Mouse (Mus musculus) kidney, postnatal 0 days (tissue): ENCODE measurements around the gene Btg1-ps1. TPM values are rescaled to one million over a fixed set of nuclear protein-coding genes. Genes with fewer than 3 reads are reported as not detected.
"Not testable (repeated sequence)": the region's sequence is repeated elsewhere in the genome, so short reads cannot be mapped to it uniquely, and the experiment has no call there.

Experiments used
- ATAC-seq: fragments of 200-750 bp; cut with Nextera tagmentation; replicated peaks from 2 replicates; pipeline ENCODE4 v1.8.0; 2017; ENCODE audit warnings: low read depth, moderate number of reproducible peaks, moderate TSS enrichment, moderate library complexity; ENCODE audit not compliant: low FRiP score
- DNase-seq: peaks from one replicate; pipeline ENCODE4 v3.0.0-alpha.2; 2016; ENCODE audit warnings: low spot score
- H3K27ac ChIP-seq: fragments of 300-500 bp; sonication (generic); 2 replicates; pipeline ENCODE4 v1.5.1; 2014; ENCODE audit warnings: mild to moderate bottlenecking
- H3K27me3 ChIP-seq: fragments of 300-500 bp; sonication (generic); 2 replicates; pipeline ENCODE4 v1.6.1; 2014; ENCODE audit warnings: low read length, mixed read lengths; ENCODE audit not compliant: insufficient read depth
- H3K36me3 ChIP-seq: fragments of 300-500 bp; sonication (generic); 2 replicates; pipeline ENCODE4 v1.6.1; 2014; ENCODE audit warnings: low read length, mixed read lengths; ENCODE audit not compliant: insufficient read depth
- H3K4me1 ChIP-seq: fragments of 300-500 bp; sonication (generic); replicated peaks from 2 replicates; pipeline ENCODE4 v1.6.1; 2014; ENCODE audit warnings: antibody characterized with exemption, low read length, mixed read lengths; ENCODE audit not compliant: insufficient read depth
- H3K4me2 ChIP-seq: fragments of 300-500 bp; sonication (generic); 2 replicates; pipeline ENCODE4 v1.6.1; 2014; ENCODE audit warnings: mild to moderate bottlenecking, low read length, moderate library complexity, mixed read lengths
- H3K4me3 ChIP-seq: fragments of 300-500 bp; sonication (generic); replicated peaks from 2 replicates; pipeline ENCODE4 v1.5.1; 2014; ENCODE audit warnings: low read depth, low read length
- H3K9ac ChIP-seq: fragments of 300-500 bp; sonication (generic); 2 replicates; pipeline ENCODE4 v1.6.1; 2014; ENCODE audit warnings: low read depth, low read length
- H3K9me3 ChIP-seq: fragments of 300-500 bp; sonication (generic); replicated peaks from 2 replicates; pipeline ENCODE4 v1.6.1; 2016; ENCODE audit warnings: low read length, inconsistent platforms, mixed read lengths
- CTCF ChIP-seq: IDR thresholded peaks from 2 replicates; pipeline ENCODE4 v1.5.1; 2016; ENCODE audit warnings: antibody characterized with exemption, low read depth, mild to moderate bottlenecking, moderate library complexity
- WGBS: fragments of 180-500 bp; shearing (Covaris S2); extraction: QIAGEN DNeasy Blood & Tissue Kit; methylation state at CpG from one replicate; pipeline ENCODE4 v1.1.7; 2014; 5-methylcytosine and 5-hydroxymethylcytosine counted together
- polyA plus RNA-seq: library from polyadenylated mRNA; unstranded; fragments of >200 nt; fragmentation: Nextera tagmentation; extraction: Ambion mirVana; gene quantifications from 2 replicates; pipeline ENCODE4 v1.2.1, GENCODE M21; 2015

Gene Btg1-ps1
- polyA plus RNA-seq: not detected in 2 replicates

GRCm38 (mm10) chrX:38018597-38018996, at the start of gene Btg1-ps1:
Gene Btg1-ps1 (minus strand): TSS chrX:38018815.
- not testable (repeated sequence) for H3K9me3 ChIP-seq, H3K27me3 ChIP-seq, H3K9ac ChIP-seq, ATAC-seq, H3K4me3 ChIP-seq, H3K27ac ChIP-seq, H3K4me2 ChIP-seq, DNase-seq, H3K4me1 ChIP-seq, H3K36me3 ChIP-seq

DNA sequence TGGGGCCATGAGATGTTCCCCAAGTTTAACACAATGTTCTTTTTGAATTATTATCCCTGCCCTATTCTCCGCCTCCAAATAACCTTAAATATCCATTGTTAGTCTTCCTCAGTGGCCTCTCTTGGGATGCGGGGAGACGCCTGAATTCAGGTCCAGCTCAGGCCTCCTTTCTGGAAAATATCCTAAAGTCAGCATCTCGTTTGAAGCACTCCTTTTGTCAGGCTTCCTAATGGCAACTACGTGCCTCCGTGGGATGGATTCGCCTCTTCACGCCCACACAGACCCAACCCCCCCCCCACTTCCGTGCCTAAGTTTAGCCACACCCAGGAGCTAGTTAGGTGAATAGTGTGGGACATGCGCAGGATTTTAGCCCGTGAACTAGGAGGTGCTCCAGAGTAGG, 47.6 kb upstream of the Btg1-ps1 start, which contains the start of gene Rhox10:
Gene Rhox10 (plus strand): TSS at position 301 of the 400 bp plus-strand sequence.
- Histone ChIP-seq H3K9me3 (no peaks in the 10 kb centered on the region), H3K36me3 (no peaks in the 10 kb centered on the region), H3K4me1 (no peaks in the 10 kb centered on the region), H3K27ac (no peak within 1 kb of the TSS), H3K4me3 (no peak within 1 kb of the TSS), H3K9ac (no peak within 1 kb of the TSS), H3K27me3 (no peaks in the 10 kb centered on the region), H3K4me2 (no peak within 1 kb of the TSS)
- TF ChIP-seq CTCF: no peak
- 87% methylated on average over 11 of the region's 11 CpGs for WGBS
- no peak for ATAC-seq
- no peak for DNase-seq

DNA sequence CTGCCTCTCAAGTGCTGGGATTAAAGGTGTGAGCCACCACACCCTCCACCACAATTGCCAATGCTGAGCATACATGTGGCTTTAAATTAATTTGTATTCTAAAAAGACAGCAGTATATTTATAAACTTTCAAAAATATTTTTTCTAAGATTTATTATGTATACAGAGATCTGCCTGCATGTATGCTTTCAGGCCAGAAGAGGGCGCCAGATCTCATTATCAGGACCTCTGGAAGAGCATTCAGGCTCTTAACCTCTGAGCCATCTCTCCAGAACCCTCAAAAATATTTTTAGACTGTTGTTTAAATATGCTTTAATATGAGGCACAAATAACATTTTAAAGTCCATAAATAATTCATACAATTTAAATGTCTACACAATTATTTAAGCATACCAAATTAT, 42.9 kb upstream of the Btg1-ps1 start:
- WGBS: 5% methylated on average over 1 of the region's 1 CpGs
- H3K9me3 ChIP-seq: no peaks in the 10 kb centered on the region
- no peaks in the 10 kb centered on the region for H3K27me3 ChIP-seq
- peak; percentile 60 for TF ChIP-seq CTCF
- ATAC-seq: no peak
- DNase-seq: peak; percentile 18
- H3K36me3 ChIP-seq: no peaks in the 10 kb centered on the region
- no peak overlapping the region for H3K4me2 ChIP-seq
- no peaks in the 10 kb centered on the region for H3K4me1 ChIP-seq
- H3K9ac ChIP-seq: no peak overlapping the region
- H3K27ac ChIP-seq: no peak overlapping the region
- no peak overlapping the region for H3K4me3 ChIP-seq

GRCm38 (mm10) chrX:38043014-38043413, 24.4 kb upstream of the Btg1-ps1 start, which contains the start of gene Btg1-ps2:
Gene Btg1-ps2 (minus strand): TSS chrX:38043114.
- not testable (repeated sequence) for H3K4me1 ChIP-seq, DNase-seq, H3K27me3 ChIP-seq, H3K36me3 ChIP-seq, H3K4me3 ChIP-seq, ATAC-seq, H3K4me2 ChIP-seq, H3K9ac ChIP-seq, H3K9me3 ChIP-seq, H3K27ac ChIP-seq

- Histone ChIP-seq H3K9me3 (no peaks in the 10 kb centered on the region), H3K4me1 (no peaks in the 10 kb centered on the region), H3K4me3 (no peak overlapping the region), H3K27ac (no peak overlapping the region), H3K9ac (no peak overlapping the region), H3K4me2 (no peak overlapping the region), H3K27me3 (no peaks in the 10 kb centered on the region), H3K36me3 (no peaks in the 10 kb centered on the region)
- DNase-seq (no peak), ATAC-seq (no peak)
- TF ChIP-seq CTCF: no peak
- 91% methylated on average over 5 of the region's 5 CpGs for WGBS
Measured at GRCm38 (mm10) chrX:38039666-38040065, 21.1 kb upstream of the Btg1-ps1 start.

DNA sequence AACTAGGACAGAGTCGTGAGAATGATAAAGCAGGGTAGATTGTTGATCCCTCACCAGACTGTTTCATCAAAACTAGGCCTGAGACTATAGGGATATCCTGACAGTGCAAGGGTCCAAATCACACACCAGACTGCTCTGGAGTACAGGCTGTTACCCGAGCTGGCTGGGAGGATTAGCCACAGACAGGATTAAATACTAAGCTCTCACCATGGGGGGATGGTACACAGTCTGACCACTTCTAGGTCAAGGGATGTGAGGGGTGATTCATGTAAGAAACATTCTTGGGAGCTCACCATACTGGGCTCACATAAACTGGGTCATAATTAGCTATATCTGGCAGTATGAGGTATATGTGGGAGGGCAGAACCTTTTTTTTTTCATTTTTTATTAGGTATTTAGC, 15.2 kb upstream of the Btg1-ps1 start:
- Histone ChIP-seq H3K4me3 (no peak overlapping the region), H3K4me2 (no peak overlapping the region), H3K27me3 (no peaks in the 10 kb centered on the region), H3K9ac (no peak overlapping the region), H3K4me1 (no peaks in the 10 kb centered on the region), H3K9me3 (no peaks in the 10 kb centered on the region), H3K36me3 (no peaks in the 10 kb centered on the region), H3K27ac (no peak overlapping the region)
- whole genome bisulfite sequencing: 60% methylated on average over 2 of the region's 2 CpGs
- no peak for TF ChIP-seq CTCF
- ATAC-seq: no peak
- no peak for DNase-seq

GRCm38 (mm10) chrX:38008756-38009155, 9.9 kb downstream of the Btg1-ps1 start:
- Histone ChIP-seq H3K4me3 (no peak overlapping the region), H3K9me3 (no peaks in the 10 kb centered on the region), H3K27ac (no peak overlapping the region), H3K9ac (no peak overlapping the region), H3K36me3 (no peaks in the 10 kb centered on the region), H3K4me1 (no peaks in the 10 kb centered on the region), H3K4me2 (no peak overlapping the region), H3K27me3 (no peaks in the 10 kb centered on the region)
- ATAC-seq: no peak
- no peak for TF ChIP-seq CTCF
- 66% methylated on average over 2 of the region's 2 CpGs for WGBS
- DNase-seq: no peak

Other genes with a start within 250 kb of the Btg1-ps1 start
- 0.54 and 0.58 TPM in 2 replicates for gene Rhox5, start 214.0 kb downstream of the Btg1-ps1 start, polyA plus RNA-seq
- gene Rhox6, start 191.9 kb downstream of the Btg1-ps1 start, polyA plus RNA-seq: not detected in 2 replicates
- not detected in 2 replicates for gene Rhox7a, start 187.1 kb downstream of the Btg1-ps1 start, polyA plus RNA-seq
- not detected in 2 replicates for gene Rhox8, start 139.9 kb downstream of the Btg1-ps1 start, polyA plus RNA-seq
- not detected in 2 replicates for gene Rhox7b, start 121.6 kb downstream of the Btg1-ps1 start, polyA plus RNA-seq
- not detected in 2 replicates for gene Rhox9, start 117.0 kb downstream of the Btg1-ps1 start, polyA plus RNA-seq
- not detected in 2 replicates for gene Btg1-ps2, start 24.3 kb upstream of the Btg1-ps1 start, polyA plus RNA-seq
- gene Rhox10, start 47.7 kb upstream of the Btg1-ps1 start, polyA plus RNA-seq: not detected in 2 replicates
- gene Rhox11, start 66.3 kb upstream of the Btg1-ps1 start, polyA plus RNA-seq: not detected in 2 replicates
- not detected in 2 replicates for gene Rhox12, start 92.1 kb upstream of the Btg1-ps1 start, polyA plus RNA-seq
- not detected in 2 replicates for gene Rhox13, start 102.4 kb upstream of the Btg1-ps1 start, polyA plus RNA-seq
- 3.5 and 3.6 TPM in 2 replicates for gene Zbtb33, start 171.0 kb upstream of the Btg1-ps1 start, polyA plus RNA-seq
- gene Tmem255a, start 233.6 kb upstream of the Btg1-ps1 start, polyA plus RNA-seq: 15.5 and 16.1 TPM in 2 replicates